Mouse (Mus musculus) hindlimb bud, embryonic 11.5 days (tissue): ENCODE results near the gene Rgs3.
"Not testable (repeated sequence)": the region's sequence is repeated elsewhere in the genome, so short reads cannot be mapped to it uniquely, and the experiment has no call there.

Source experiments
- DNase-seq: peaks from one replicate; pipeline ENCODE4 v3.0.0-alpha.2; 2012; ENCODE audit warnings: low read depth, low spot score; ENCODE audit errors: extremely low spot score

Rgs3 gene

DNA sequence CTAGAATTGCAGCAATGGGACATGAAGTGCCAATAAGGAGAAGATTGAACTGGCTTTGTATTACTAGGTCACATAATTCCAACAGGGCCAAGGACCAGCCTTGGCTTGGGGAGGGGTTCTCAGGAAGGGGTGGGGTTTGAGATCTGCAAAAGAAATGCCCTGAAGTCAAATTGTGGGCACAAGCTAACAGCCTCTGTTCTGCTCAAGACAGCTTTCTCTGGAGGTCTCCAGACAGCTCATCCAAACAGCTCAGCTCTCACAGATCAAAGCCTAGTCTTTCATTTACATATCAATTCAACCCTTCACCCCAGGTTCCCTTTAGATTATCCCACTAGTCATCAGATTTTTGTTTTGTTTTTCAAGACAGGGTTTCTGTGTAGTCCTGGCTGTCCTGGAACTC, 14.8 kb upstream of the Rgs3 start:
- DNase-seq = no peak

DNA sequence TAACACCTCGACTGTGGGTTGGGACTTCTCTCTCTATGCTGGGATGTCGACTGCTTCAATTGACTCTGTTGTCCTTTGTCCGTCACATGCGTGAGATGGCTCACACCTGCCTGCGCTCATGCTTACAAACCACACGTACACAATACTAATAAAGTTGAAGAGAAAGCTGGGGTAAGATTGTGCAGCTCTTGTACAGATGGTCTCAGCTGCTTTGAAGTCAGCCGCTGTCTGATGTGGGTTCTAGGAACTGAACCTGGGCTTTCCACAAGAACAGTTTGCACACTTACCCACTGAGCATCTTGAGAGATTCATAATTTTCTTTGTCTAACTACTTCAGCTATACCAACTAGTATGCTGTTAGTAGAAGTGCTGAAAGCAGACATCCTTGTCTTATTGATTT, 7.7 kb upstream of the Rgs3 start:
- DNase-seq = no peak

DNA sequence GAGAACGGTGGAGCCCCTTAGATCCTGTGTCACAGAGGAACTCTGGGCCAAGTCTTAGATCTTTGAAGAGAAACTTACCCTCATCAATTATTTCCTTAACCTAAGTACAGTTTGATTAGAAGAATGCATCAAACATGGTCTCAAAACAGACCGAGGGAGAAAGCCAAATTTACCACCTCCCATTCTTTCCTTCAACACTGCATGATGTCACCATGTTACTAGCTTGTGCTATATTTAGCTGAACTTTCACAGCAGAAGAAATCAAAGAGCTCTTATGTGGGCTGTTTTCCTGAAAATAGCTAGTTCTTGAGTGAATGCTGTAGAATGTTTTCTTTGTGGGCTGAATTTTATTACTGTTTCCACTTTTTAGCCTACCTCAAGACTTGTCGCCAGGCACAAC, 2.2 kb upstream of the Rgs3 start:
- no peak for DNase-seq

DNA sequence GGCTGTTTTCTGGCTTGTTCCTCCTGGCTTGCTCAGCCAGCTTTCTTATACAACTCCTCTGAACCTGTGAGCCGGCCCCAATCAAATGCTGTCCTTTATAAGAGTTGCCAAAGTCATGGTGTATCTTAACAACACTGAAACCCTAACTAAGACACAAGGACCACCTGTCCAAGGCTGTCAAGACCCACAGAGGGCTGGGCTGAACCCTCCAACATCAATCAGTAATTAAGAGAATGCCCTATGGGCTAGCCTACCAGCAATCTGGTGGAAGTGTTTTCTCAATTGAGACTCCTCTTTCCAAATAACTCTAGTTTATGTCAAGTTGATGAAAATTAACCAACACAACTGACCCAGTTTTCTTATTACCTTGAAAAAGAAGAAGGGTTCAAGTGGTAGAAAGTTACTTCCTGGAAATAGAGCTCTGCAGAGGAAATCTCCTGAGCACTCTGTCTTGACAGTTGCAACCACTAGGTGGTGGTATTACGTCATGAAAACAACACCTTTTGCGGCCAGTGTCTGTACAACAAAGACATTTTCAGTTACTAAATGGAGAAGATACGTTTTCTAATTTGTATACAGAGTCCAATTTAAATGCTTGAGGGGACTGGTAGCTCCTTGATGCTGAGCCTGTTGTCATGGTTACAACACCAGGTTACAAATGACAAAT, 1.4 kb downstream of the Rgs3 start:
- DNase-seq = peak; percentile 64

DNA sequence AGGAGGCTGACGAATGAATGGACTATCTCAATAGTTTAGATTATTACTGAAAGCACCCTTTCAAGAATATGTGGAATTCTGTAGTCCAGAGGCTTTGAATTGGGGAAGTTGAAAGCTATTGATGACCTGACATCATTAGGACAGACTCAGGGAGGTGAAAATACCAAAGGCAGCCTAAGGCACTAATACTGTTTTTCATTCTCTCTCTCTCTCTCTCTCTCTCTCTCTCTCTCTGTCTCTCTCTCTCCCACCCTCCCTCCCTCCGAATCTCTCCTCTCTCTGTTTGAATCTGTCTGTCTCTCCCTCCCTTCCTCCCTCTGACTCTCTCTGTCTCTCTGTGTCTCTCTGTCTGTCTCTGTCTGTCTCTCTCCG, 2.0 kb downstream of the Rgs3 start:
- DNase-seq = no peak

DNA sequence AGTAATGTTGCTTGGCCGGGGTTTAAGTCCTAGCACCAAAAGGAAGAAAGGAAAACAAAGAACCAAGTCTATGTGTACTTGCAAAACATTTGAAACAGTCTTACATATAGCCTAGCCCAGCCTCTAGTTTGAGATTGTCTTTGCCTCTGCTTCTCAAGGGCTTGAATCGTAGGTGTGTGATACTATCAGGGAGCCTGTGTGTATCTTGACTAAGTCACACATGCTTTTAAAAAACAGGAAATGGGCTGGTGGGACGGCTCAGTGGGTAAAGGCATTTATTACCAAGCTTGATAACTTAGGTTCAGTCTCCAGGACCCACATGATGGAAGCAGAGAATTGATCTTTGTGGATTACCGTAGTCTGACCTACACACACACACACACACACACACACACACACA, 2.4 kb downstream of the Rgs3 start:
- no peak for DNase-seq

DNA sequence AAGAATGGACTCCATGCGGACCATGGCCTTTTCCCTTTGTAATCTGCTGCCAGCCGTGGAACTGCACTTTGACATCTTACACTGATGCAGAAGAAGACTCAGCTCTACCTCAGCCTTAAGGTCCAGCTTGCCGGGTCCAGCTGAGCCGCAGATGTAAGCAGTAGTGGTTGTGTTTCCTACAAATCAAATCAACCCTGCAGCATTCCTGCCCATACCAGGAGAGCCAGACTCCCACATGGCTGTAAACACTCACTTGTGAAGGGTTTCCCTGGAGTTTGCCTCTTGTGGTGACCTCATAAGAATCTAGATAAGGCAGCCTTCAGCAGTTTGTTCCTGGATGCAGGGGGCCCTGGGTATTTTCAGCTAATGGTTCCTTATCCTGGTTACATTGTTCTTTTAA, 6.9 kb downstream of the Rgs3 start:
- DNase-seq = no peak

DNA sequence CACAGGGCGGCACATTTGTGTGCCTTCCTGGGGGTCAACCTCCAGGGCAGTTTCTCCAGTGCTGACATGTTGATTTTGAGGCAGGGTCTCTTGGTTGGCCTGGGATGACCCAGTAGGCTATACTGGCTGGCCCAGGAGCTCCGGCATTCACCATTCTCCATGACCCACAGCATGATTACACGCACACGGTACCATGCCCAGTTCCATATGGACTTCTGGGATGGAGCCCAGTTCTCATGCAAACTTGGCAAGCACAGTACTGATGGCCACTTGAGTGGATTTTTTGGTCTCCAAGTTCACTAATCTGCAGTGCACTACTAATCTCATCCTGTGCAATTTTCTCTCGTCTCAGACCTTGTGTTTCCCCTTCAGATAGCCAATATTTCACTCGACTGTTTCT, 8.0 kb downstream of the Rgs3 start:
- no peak for DNase-seq

DNA sequence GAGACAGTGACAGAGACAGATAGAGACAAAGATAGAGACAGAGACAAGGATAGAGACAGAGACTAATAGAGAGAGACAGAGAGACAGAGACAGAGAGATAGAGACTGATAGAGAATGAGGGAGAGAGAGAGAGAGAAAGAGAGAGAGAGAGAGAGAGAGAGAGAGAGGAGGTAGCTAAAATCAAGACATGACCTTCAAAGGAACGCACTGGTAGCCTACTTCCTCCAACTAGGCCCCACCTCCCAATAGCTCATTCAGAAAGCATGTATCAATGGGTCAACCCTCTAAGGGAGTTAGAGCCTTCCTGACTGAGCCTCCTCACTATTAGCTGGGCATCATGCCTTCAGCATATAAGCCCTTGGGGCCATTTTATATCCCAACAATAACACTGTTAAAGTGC, 8.7 kb downstream of the Rgs3 start:
- DNase-seq = no peak

DNA sequence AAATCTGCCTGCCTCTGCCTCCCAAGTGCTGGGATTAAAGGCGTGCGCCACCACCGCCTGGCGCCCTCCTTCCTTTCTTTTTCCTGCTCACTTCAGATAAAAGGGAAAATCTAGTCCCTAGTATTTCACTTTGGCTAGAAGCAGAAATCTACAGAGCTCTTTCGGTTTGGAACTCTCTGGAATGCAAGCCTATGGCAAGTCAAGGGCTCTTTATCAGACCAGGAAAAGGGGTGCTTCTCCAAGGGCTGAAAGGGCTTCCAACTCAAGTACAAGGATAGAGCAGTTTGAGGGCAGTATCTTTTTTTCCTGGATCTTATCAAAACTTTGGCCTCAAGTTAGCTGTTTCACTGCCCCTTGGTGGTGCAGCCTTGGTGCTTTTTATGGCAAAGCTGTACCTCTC, 10.0 kb downstream of the Rgs3 start:
- no peak for DNase-seq

DNA sequence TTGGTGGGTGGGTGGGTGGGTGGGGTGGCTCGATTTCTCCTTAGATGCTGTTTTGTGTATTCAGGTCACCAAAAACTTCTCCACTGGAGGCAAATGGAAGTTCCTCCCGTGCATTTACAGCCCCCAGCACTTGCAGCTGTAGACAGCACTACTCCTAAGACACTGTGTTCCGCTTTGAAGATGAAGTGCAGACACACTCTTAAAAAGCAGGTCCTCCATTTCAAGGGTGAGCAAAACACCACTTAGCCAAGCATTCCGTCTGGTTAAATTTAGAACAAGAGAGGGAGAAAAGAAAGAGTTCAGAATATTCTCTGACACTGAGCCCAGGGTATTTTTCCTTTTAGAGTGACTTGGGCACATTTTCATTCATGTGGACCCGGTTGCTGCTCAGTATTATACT, 10.4 kb downstream of the Rgs3 start:
- no peak for DNase-seq

DNA sequence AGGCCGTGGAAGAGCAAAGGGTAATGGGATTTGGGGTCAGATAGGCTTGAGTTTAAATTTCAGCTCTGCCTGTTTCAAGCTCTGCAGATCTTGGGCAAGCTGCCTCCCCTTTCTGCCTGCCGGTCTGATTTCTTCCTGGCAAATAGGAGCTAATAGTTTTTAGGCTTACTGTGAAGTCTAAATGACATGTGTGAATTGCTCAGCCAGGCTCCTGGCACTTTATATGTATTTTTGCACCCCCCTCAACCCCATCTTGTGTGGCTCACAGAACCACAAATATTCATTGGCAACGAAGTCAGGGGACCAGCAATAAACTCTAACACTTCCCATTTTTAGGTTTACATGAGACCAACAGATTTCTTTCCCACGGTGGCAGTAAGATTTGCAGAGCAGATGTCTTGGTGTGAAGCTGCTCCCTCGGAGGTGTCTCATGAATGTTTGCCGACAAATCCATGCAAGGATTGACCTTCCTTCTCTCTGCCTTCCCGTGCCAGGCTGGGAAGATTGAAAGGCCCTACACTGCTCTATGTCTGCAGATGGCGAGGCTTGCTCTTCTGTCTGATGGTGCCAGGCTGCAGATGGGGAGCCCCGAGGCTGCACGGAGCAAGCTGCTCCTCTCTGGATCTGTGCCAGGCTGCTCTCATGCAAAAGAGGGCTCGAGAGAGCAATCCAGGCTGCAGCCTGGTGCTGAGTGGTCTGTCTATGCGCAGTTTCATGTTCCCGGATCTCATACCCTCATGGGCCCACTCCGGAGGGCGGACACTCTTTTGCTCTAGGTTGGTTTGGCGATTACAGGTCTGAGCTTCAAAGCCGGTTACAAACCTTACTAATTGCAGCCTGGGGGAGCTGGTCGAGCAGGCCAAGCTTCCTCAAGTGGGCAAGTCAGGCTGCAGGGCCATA, 23.0 kb downstream of the Rgs3 start:
- no peak for DNase-seq

DNA sequence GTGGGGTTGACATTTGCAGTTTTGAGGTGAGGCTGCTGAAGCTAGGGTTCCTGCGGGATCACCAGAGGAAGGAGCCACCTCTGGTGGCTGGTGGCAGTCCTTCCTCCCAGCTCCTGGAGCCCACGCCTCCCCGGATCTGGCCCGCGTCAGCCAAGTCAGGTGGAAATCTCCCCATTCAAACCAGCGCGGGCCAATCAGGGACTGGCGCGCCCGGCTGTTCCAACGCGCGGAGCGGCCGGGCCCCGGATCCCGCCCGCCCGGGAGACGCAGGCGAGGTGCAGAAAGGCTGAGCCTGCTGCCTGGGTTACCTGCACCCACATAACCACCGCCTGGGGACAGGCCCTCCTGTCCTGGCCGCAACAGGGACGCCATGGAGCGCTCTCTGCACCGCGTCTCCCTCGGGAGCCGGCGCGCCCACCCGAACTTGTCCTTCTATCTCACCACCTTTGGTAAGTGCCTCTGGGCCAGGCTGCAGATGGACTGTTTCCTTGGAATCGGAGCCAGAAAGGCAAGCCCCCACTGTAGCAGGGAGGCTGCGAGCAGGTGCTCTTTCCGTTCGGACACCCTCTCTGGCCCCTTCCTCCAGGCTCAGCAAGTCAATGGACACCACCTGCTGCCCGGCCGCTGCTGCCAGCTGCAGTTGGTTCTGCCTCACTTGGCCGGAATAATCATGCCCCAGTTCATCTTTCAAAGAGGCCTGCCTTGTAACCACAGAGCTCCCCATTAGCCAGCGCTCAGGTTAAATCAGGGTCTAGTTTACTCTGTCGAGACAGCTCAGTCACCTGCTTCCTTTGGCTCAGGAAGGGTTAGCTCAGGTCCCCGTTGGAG, 23.8 kb downstream of the Rgs3 start:
- no peak for DNase-seq

DNA sequence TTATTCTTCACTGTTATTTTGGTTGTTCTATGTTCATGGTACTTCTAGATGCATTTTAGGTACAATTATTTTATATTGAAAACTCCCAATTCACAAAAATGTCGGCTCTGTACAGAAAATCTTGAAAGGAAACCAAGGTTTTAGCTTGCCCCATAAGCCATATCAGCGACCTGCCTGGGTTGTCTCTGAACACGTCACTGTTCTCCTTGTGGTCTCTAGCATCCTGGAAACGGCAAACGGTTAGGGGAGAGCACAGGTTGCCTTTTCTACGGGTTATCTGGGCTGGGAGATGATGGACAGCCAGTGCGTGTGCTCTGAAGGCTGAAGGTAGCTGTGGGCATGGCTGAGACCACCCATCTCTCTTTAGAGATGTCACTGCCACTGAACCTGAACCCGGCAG, 27.4 kb downstream of the Rgs3 start:
- no peak for DNase-seq

DNA sequence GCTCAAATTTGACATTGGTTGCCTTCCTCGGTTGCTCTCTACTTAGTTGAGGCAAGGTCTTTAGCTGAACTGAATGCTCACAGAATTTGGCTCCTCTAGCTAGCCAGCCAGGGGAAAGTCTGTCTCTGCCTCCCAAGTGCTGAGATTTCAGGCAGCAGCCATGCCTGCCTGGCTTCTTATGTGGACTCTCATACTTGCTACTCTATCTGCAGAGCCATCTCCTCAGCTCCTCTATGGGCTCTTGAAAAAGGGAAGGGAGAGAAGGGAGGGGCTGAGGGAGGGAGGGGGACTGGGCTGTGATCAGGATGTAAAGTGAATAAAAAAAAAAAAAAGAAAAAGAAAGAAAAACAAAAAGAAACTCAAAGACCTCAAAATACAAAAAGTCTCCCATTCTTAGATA, 31.2 kb downstream of the Rgs3 start:
- DNase-seq = no peak

DNA sequence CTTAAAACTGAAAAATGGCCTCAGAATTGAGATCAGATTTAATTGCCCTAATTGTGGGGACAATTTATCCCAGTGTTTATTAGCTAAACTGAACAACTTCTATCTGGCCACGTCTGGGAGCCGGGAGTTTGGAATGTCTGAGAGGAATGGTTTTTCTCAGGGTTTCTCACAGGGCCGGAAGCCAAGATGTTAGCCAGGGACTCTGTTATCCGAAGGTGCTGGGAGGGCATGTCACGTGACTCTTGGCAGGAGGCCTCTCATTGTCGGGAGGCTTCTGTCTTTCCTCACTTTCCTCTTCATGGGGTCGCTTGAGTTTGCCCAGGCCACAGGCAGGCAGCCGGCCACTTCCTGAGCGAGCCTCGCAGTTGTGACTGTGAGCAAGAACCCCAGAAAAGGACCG, 31.7 kb downstream of the Rgs3 start:
- no peak for DNase-seq

DNA sequence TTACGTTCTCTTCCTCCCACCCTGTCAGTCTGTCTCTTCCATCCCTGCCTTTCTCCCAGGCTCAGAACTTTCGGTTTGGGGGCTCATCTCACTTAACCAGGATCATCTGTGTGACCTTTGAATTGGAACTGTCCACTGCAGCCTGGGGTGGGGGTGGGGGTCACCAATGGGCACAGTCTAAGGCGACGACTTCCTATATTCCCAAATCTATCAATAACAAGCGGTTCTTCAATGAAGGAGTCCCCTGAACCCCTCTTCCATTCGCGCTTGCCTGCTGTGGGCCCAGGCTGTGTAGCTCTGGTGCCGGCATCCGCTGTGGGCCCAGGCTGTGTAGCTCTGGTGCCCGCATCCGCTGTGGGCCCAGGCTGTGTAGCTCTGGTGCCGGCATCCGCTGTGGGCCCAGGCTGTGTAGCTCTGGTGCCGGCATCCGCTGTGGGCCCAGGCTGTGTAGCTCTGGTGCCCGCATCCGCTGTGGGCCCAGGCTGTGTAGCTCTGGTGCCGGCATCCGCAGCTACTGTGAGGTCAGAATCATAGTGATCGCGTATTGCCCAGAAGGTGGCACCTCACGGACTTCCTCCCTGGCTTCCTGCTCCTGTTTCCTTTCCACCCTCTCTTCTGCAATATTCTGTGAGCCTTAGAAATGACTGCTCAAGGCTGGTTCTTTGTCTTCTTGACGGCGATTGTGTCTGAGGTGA, 34.0 kb downstream of the Rgs3 start:
- DNase-seq = not testable (repeated sequence)

DNA sequence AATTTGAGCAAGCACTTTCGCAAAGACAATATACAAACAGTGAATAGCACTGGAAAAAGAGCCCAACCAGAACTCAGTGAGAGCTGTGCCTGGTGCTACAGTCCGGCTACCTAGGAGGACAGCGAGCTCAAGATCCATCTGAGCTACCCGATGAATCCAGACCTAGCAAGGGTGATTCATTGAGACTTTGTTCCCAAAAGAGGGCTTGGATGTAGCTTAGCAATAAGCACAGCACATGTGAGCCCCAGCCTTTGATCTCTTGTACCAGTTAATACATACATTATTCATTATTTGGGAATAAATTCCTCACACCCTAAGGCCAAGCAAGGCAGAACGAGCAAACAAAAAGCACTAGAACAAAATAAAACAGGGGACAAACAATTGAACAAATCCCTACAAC, 34.8 kb downstream of the Rgs3 start:
- no peak for DNase-seq

DNA sequence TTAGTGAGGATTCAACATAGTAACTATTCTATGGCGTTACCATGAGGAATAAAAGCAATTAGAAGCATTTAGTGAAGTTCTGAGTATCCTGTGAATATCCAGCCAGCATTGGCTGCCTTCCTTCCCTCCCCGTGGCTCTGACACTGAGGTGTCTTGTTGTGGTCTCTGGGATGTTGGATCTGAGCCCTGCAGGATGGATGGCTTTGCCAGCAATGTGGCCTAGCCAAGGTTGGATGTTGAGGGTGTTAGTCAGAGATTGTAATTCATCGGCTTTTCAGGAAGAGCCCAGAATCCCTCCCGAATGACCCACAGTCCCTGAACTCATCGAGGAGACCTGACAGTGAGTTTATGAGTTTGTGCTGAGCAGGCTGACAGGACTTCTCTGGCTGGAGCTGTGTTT, 36.4 kb downstream of the Rgs3 start:
- no peak for DNase-seq

DNA sequence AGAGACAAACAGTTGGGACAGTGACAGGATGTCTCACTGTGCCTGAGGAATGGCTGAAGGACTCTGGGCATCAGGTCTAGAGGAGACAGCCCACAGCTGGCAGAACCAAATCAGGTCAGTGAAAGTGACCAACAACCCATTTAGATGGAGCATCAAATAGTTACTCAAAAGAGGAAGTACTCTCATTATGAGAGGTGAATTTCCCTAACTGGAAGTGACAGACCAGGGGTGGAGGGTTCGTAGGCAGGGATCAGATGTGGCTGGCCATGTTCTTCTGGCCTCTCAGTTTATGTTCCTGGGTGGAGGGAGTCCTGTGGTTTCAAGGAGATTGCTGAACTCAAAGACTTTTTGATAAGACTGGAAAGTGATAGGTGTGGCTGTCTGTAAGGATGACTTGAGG, 40.9 kb downstream of the Rgs3 start:
- no peak for DNase-seq

DNA sequence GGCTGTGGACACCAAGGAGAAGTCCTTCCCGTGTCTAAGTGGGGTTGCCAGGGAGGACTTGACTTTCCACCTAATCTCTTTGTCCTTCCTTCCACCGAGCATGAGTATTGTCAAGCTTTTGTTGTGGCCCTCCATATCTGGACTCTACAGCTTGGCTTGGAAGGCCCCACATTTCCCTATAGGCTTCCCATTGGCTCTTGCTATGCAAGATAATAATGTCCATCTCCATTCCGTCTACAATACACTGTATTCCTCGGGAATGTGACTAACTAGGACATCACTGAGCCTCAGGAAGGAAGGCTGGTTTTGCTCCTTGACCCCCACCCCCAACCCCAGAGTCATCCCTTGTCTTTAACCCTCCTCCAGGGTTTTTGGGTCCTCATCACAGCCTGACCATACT, 44.0 kb downstream of the Rgs3 start:
- DNase-seq = no peak
